Mouse (Mus musculus): ENCODE data around the gene Sgsm1. TPM values are rescaled to one million over a fixed set of nuclear protein-coding genes. Genes with fewer than 3 reads are reported as not detected.
A peak's percentile ranks its signal among the peaks of the same experiment; 100 is the strongest.

Gene Sgsm1
- polyA plus RNA-seq, 1 experiment = 73.9 TPM

DNA sequence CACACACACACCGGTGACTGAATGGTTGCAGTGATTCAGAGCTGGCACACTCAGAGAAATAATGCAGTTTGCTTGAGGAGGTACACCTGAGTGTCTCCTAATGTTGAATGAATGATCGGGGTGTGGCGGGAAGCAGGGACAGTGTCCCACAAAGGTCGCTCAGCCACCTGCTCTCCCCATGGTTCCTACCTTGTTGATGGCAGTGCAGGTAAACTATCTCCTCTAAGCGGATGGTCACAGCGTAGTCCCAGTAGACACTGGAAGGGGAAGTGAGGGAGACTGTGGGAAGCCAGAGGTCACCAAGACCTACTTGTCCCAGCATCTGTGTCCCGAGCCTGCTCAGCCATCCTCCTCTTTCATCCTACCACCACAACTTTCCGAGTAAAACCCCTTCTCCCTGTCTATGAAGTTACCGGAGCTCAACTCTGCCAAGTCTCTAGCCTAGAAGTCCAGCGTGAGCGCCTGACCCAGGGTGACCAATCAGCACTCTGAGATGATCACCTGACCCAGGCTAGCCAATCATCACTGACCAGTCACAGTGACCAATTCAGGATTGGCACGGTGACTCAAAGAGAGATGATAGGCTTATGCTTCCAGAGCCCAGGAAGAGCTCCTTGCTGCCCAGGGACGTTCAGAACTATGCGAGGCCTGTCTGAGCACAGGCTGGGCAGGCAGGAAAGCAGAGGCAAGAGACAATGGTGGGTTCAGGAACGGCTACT, 30.3 kb downstream of the Sgsm1 start:
- 45% methylated on average over 15 of the region's 15 CpGs for WGBS
- H3K27me3 ChIP-seq (ENCODE audit: control insufficient read depth, insufficient read depth, low read length) = no peaks in the 10 kb centered on the region
- DNase-seq = peak in 1 of 2 experiments; percentile 63
- no peak overlapping the region for H3K27ac ChIP-seq (ENCODE audit: insufficient read depth, low read length)
- peaks cover 5% of the 10 kb centered on the region; the same call in 1 of the 2 replicates for H3K4me1 ChIP-seq (ENCODE audit: control insufficient read depth, insufficient read depth, low read length)
- H3K4me3 ChIP-seq (replicated peaks; ENCODE audit: insufficient read depth, low read depth, low read length) = no peak overlapping the region
- TF ChIP-seq POLR2A (IDR thresholded peaks at IDR 0.05; ENCODE audit: borderline replicate concordance, insufficient read depth, low read length) (no peak), CTCF (IDR thresholded peaks at IDR 0.05; ENCODE audit: borderline replicate concordance, insufficient read depth, low read depth, low read length) (no peak)

DNA sequence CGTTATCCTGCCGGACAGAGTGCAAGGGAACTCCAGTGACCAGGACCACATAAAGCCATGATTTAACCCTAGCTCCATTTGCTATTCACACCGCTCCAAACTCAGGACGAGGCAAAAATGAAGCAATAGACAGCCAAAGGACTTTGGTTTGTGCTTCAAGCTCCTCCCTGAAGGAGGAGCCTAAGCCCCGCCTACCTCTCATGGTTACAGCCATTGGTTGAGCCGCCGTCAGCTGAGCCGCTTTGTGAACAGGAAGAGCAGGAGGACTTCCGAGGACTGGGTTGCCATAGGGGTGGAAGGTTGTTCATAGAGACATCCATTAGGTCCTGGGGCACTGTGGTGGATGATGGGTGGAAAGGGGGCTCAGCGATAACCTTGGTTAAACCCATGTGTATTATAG, 34.7 kb downstream of the Sgsm1 start:
- Histone ChIP-seq H3K27ac (ENCODE audit: insufficient read depth, low read length) (no peak overlapping the region), H3K4me3 (replicated peaks; ENCODE audit: insufficient read depth, low read depth, low read length) (no peak overlapping the region), H3K27me3 (ENCODE audit: control insufficient read depth, insufficient read depth, low read length) (no peaks in the 10 kb centered on the region), H3K4me1 (ENCODE audit: control insufficient read depth, insufficient read depth, low read length) (peaks cover 7% of the 10 kb centered on the region; the same call in 1 of the 2 replicates)
- 82% methylated on average over 10 of the region's 10 CpGs for WGBS
- TF ChIP-seq POLR2A (IDR thresholded peaks at IDR 0.05; ENCODE audit: borderline replicate concordance, insufficient read depth, low read length) = no peak
- TF ChIP-seq CTCF (IDR thresholded peaks at IDR 0.05; ENCODE audit: borderline replicate concordance, insufficient read depth, low read depth, low read length) = no peak
- no peak for DNase-seq

DNA sequence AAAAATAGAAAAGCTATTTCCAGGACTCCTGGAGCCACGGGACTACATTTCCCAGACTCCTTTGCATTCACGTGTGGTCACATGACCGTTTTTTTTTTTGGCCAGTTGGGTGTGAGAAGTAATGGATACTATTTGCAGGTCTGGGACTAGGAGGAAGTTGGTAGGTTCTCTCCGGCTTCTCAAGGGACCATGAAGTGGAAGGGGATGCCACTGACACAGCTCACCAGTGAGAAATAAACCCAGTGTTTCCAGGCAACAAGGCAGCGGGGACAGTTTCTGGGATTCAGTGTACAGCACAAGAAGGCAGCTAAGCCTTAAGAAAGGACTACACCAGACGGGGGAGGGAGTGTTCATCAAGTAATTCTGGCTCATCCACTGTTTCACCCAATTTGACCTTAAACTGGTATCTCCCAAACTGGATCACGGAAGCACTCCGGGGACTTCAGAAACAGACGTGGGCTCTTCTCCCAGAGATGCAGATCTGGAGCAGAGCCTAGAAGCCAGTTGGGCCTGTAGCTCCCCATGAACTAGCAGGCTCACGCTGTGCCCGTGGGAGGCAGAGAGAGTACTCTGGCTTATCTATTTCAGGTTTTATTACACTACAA, 39.3 kb downstream of the Sgsm1 start:
- 21% methylated on average over 11 of the region's 11 CpGs for WGBS
- no peak overlapping the region for H3K27ac ChIP-seq (ENCODE audit: insufficient read depth, low read length)
- no peaks in the 10 kb centered on the region for H3K27me3 ChIP-seq (ENCODE audit: control insufficient read depth, insufficient read depth, low read length)
- TF ChIP-seq CTCF (IDR thresholded peaks at IDR 0.05; ENCODE audit: borderline replicate concordance, insufficient read depth, low read depth, low read length) = no peak
- no peak for TF ChIP-seq POLR2A (IDR thresholded peaks at IDR 0.05; ENCODE audit: borderline replicate concordance, insufficient read depth, low read length)
- peaks cover 7% of the 10 kb centered on the region; the same call in 1 of the 2 replicates for H3K4me1 ChIP-seq (ENCODE audit: control insufficient read depth, insufficient read depth, low read length)
- no peak overlapping the region for H3K4me3 ChIP-seq (replicated peaks; ENCODE audit: insufficient read depth, low read depth, low read length)
- DNase-seq = no peak

DNA sequence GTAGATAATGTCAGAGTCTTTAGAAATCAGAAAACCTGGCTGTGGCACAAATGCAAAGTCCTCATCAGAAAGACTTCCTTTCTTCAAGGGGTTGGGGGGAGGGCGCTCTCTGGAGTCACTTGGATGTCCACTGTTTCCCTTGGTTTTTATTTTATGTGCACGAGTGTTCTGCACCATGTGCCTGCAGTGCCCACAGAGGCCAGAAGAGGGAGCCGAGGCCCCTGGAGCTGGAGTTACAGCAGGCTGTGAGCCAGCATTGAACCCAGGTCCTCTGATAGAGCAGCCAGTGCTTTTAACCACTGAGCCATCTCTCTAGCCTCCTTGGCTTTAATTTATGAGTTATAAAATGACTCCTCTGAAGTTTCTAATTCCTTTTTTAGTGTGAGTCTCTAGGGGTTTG, 40.5 kb downstream of the Sgsm1 start:
- no peak overlapping the region for H3K4me3 ChIP-seq (replicated peaks; ENCODE audit: insufficient read depth, low read depth, low read length)
- H3K27me3 ChIP-seq (ENCODE audit: control insufficient read depth, insufficient read depth, low read length) = no peaks in the 10 kb centered on the region
- WGBS = 80% methylated on average over 3 of the region's 3 CpGs
- no peak overlapping the region for H3K27ac ChIP-seq (ENCODE audit: insufficient read depth, low read length)
- H3K4me1 ChIP-seq (ENCODE audit: control insufficient read depth, insufficient read depth, low read length) = peaks cover 7% of the 10 kb centered on the region; the same call in 1 of the 2 replicates
- TF ChIP-seq CTCF (IDR thresholded peaks at IDR 0.05; ENCODE audit: borderline replicate concordance, insufficient read depth, low read depth, low read length) = peak; percentile 45; the same call in 1 of the 2 replicates
- TF ChIP-seq POLR2A (IDR thresholded peaks at IDR 0.05; ENCODE audit: borderline replicate concordance, insufficient read depth, low read length) = no peak
- DNase-seq = no peak

DNA sequence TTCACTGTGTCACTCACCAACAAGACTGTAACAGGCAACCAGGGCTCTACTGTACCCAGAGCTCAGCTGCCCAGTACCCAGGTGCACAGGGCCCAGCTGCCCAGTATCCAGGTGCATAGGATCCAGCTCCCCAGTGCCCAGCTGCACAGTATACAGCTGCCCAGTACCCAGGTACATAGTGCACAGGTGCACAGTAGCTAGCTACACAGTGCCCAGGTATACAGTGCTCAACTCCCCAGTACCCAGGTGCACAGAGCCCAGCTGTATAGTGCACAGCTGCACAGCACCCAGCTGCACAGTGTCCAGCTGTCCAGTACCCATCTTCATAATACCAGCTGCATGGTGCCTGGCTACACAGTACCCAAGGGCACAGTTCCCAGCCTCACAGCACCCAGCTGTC, 42.3 kb downstream of the Sgsm1 start:
- no peak overlapping the region for H3K27ac ChIP-seq (ENCODE audit: insufficient read depth, low read length)
- no peak overlapping the region for H3K4me3 ChIP-seq (replicated peaks; ENCODE audit: insufficient read depth, low read depth, low read length)
- H3K27me3 ChIP-seq (ENCODE audit: control insufficient read depth, insufficient read depth, low read length) = no peaks in the 10 kb centered on the region
- DNase-seq = no peak
- TF ChIP-seq POLR2A (IDR thresholded peaks at IDR 0.05; ENCODE audit: borderline replicate concordance, insufficient read depth, low read length) (no peak), CTCF (IDR thresholded peaks at IDR 0.05; ENCODE audit: borderline replicate concordance, insufficient read depth, low read depth, low read length) (no peak)
- peaks cover 7% of the 10 kb centered on the region; the same call in 1 of the 2 replicates for H3K4me1 ChIP-seq (ENCODE audit: control insufficient read depth, insufficient read depth, low read length)

DNA sequence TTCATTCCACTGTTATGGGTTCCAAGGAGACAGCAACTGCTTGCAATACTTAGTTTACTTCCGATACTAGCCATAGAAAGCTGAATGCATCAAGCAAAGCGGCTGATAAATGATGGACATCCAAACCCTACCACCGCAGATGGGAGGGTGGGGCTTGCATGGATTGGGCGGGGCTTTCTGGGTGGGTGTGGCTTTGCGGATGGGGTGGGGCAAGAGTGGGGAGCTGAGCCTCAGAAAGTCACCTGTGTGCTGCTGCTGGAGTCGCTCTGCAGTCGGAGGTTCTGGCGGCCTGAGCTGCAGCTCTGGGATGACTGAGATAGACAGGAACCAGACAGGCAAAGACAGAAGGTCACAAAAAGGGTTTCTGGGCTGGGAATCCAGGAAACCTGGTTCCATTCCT, 44.9 kb downstream of the Sgsm1 start:
- Histone ChIP-seq H3K27me3 (ENCODE audit: control insufficient read depth, insufficient read depth, low read length) (no peaks in the 10 kb centered on the region), H3K4me1 (ENCODE audit: control insufficient read depth, insufficient read depth, low read length) (no peaks in the 10 kb centered on the region), H3K27ac (ENCODE audit: insufficient read depth, low read length) (no peak overlapping the region), H3K4me3 (replicated peaks; ENCODE audit: insufficient read depth, low read depth, low read length) (no peak overlapping the region)
- DNase-seq = no peak
- no peak for TF ChIP-seq CTCF (IDR thresholded peaks at IDR 0.05; ENCODE audit: borderline replicate concordance, insufficient read depth, low read depth, low read length)
- no peak for TF ChIP-seq POLR2A (IDR thresholded peaks at IDR 0.05; ENCODE audit: borderline replicate concordance, insufficient read depth, low read length)
- 84% methylated on average over 8 of the region's 8 CpGs for WGBS

DNA sequence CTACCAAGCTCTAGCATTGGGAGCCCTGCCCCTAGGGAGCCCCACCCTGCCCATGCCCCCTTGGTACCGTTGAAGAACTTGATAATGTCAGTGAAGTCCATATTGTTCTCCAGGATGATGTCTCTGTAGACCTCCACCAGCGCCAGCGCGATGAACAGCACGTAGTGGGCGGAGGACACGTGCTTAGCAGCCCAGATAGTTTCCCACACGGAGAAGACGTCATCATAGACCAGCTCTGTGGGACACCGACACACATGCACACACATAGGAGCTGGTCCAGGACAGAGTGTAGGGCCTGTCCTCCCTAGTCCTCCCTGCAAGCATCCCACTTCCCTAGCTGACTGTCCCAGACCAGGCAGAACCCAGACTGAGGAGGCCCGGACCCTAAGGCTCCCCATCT, 59.8 kb downstream of the Sgsm1 start:
- Histone ChIP-seq H3K4me3 (replicated peaks; ENCODE audit: insufficient read depth, low read depth, low read length) (no peak overlapping the region), H3K27ac (ENCODE audit: insufficient read depth, low read length) (no peak overlapping the region), H3K27me3 (ENCODE audit: control insufficient read depth, insufficient read depth, low read length) (no peaks in the 10 kb centered on the region), H3K4me1 (ENCODE audit: control insufficient read depth, insufficient read depth, low read length) (no peaks in the 10 kb centered on the region)
- no peak for TF ChIP-seq CTCF (IDR thresholded peaks at IDR 0.05; ENCODE audit: borderline replicate concordance, insufficient read depth, low read depth, low read length)
- no peak for TF ChIP-seq POLR2A (IDR thresholded peaks at IDR 0.05; ENCODE audit: borderline replicate concordance, insufficient read depth, low read length)
- WGBS = 91% methylated on average over 11 of the region's 11 CpGs
- DNase-seq = no peak

Measured in cerebellum, adult 2 months (tissue).